Mouse (Mus musculus) forebrain, embryonic 10.5 days (tissue): ENCODE data around the gene AI837181. TPM values are rescaled to one million over a fixed set of nuclear protein-coding genes. Genes with fewer than 3 reads are reported as not detected.
A peak's percentile ranks its signal among the peaks of the same experiment; 100 is the strongest.
"Not testable (repeated sequence)": the region's sequence is repeated elsewhere in the genome, so short reads cannot be mapped to it uniquely, and the experiment has no call there.

Experiments
- DNase-seq: peaks from one replicate; pipeline ENCODE4 v3.0.0-alpha.2; 2017; ENCODE audit warnings: low spot score; ENCODE audit errors: extremely low spot score
- H3K27ac ChIP-seq: fragments of 300-500 bp; sonication (generic); 2 replicates; pipeline ENCODE4 v1.5.1; 2016; ENCODE audit warnings: mild to moderate bottlenecking
- H3K27me3 ChIP-seq: fragments of 300-500 bp; sonication (generic); 2 replicates; pipeline ENCODE4 v1.6.1; 2016; ENCODE audit warnings: mild to moderate bottlenecking; ENCODE audit not compliant: poor library complexity, severe bottlenecking
- H3K36me3 ChIP-seq: fragments of 300-500 bp; sonication (generic); replicated peaks from 2 replicates; pipeline ENCODE4 v1.6.1; 2016; ENCODE audit warnings: mild to moderate bottlenecking, moderate library complexity
- H3K4me1 ChIP-seq: fragments of 300-500 bp; sonication (generic); 2 replicates; pipeline ENCODE4 v1.6.1; 2016
- H3K4me3 ChIP-seq: fragments of 300-500 bp; sonication (generic); 2 replicates; pipeline ENCODE4 v1.5.1; 2016; ENCODE audit warnings: mild to moderate bottlenecking, moderate library complexity
- H3K9me3 ChIP-seq: fragments of 300-500 bp; sonication (generic); 2 replicates; pipeline ENCODE4 v1.6.1; 2016; ENCODE audit warnings: mild to moderate bottlenecking, moderate library complexity
- WGBS: fragments of 180-500 bp; shearing (Covaris S2); methylation state at CpG from one replicate; pipeline ENCODE4 v1.1.7; 2016; 5-methylcytosine and 5-hydroxymethylcytosine counted together
- polyA plus RNA-seq: library from polyadenylated mRNA; unstranded; fragments of >200 nt; fragmentation: Nextera tagmentation; extraction: Ambion mirVana; gene quantifications from 2 replicates; pipeline ENCODE4 v1.2.1, GENCODE M21; 2016

The AI837181 gene
- polyA plus RNA-seq = 42.2 and 42.3 TPM in 2 replicates

DNA sequence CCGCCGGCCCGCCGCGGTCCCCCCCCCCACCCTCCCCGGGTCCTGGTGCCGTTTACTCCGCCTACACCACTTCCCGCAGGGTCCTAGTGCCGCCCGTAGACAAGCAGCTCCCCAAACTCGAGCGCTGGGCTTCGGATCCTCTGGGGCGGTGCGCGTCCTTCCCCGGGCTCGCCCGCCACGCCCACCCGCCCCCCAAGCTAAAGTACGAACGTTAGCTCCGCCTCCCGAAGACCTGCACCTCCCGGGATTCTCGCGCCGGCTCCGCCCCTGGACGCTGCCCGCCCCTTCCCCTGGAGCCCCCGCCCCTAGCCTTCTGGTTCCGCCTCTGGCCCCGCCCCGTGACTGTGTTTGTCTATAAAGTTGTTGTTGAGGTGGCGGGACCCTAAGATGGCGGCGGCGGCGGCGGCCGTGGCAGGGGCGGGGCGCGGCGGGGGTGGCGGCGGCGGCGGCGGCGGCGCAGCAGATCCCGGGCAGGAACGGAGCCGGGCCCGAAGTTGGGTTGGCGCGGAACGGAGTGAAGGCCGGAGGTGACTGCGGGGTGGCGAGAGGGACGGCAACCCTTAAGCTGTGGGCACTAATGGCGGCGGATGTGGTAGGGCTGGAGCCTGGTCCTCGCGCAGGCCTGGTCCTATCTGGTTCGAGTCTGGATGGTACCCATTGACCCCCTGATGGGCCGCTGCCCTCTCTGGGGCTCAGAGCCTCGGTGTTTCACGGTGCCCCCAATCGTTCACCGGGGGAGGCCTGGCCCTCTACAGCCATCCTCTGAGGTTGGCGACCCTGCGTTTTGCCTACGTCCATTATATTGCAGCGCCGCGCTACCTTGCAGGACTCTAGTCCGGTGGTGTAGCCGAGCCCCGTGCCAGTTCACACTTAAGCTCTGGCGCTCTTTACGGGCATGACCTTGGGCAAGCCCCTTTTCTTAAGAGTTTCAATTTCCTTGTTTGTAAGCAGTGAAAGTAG, at the start of gene AI837181, which contains the start of gene Drap1:
AI837181 (plus strand) TSS at position 363 of the 960 bp plus-strand sequence.
Drap1 (minus strand) TSS at position 198 of the 960 bp plus-strand sequence.
- H3K4me1 ChIP-seq = peaks cover 46% of the 10 kb centered on the region
- under 1% methylated on average over 84 of the region's 87 CpGs for WGBS
- peaks cover 65% of the 10 kb centered on the region for H3K36me3 ChIP-seq
- no peaks in the 10 kb centered on the region for H3K27me3 ChIP-seq
- H3K27ac ChIP-seq = peak within 1 kb of the TSS; percentile 97
- H3K4me3 ChIP-seq = peak within 1 kb of the TSS; percentile 86
- H3K9me3 ChIP-seq = no peaks in the 10 kb centered on the region
- peak; percentile 97 for DNase-seq

DNA sequence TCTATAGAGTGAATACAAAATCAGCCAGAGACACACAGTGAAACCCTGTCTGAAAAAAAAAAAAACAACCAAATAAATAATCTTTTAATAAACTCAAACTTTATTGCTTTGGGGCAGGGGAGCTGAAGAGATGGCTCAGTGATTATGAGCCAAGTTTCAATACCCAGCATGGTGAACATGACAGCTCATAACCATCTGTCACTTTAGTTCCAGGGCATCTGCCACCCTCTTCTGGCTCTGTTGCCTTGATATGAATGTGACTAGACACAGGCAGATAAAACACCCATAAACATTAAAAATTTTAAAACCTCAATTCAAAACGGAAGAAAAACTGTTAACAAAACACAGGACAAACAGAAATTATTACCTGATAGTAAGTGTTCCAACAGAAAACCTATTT, 47.5 kb upstream of the AI837181 start:
- peaks cover 90% of the 10 kb centered on the region for H3K36me3 ChIP-seq

DNA sequence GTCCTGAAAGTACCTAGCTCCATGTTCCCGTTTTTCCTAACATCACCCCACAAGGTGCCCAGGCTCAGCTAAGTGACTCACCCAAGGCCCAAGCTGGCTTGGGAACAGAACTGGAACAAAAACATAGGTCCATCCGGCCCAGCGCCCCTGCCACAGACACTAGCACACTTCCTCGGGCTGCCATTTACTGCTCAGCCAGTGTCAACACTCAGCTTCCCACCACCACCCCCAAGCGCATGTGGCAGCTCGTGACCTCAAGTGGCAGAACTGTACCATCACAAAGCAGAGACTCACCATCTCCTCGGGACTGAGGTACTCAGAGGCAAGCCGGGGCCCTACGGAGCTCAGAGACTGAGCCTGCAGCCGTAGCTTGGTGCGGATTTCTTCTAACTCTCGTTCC, 41.6 kb upstream of the AI837181 start:
- Histone ChIP-seq H3K27ac (no peak overlapping the region), H3K27me3 (no peaks in the 10 kb centered on the region), H3K9me3 (no peaks in the 10 kb centered on the region), H3K4me1 (peaks cover 17% of the 10 kb centered on the region), H3K36me3 (peaks cover 82% of the 10 kb centered on the region), H3K4me3 (no peak overlapping the region)
- WGBS = 95% methylated on average over 12 of the region's 12 CpGs
- DNase-seq = no peak

More for the DNA sequence above, 47.5 kb upstream of the AI837181 start:
- Histone ChIP-seq H3K27ac (no peak overlapping the region), H3K9me3 (no peaks in the 10 kb centered on the region), H3K4me3 (no peak overlapping the region), H3K4me1 (no peaks in the 10 kb centered on the region), H3K27me3 (no peaks in the 10 kb centered on the region)
- no peak for DNase-seq
- 89% methylated on average over 1 of the region's 1 CpGs for WGBS

DNA sequence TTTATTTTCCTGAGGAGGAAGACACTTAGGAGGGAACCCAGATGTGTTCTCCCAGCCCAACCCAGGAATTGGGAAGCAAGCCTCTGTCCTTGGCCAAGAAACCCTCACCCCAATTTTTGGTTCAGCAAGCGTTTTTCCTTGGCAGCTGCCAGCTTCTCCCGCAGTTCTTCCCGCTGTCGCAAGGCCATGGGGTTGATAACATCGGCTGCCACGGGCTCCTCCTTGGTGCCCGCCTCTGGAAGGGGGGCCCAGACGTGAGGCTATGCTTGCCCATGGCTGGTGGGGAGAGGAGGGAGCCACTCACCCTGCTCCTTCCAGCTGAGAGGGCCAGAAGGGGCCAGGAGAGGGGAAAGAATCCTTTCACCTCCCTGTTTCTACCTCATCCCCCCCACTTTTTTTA, 40.2 kb upstream of the AI837181 start:
- no peak for DNase-seq
- H3K4me3 ChIP-seq = no peak overlapping the region
- no peak overlapping the region for H3K27ac ChIP-seq
- H3K9me3 ChIP-seq = no peaks in the 10 kb centered on the region
- H3K27me3 ChIP-seq = no peaks in the 10 kb centered on the region
- 92% methylated on average over 8 of the region's 8 CpGs for WGBS
- H3K4me1 ChIP-seq = peaks cover 25% of the 10 kb centered on the region
- peaks cover 68% of the 10 kb centered on the region for H3K36me3 ChIP-seq

DNA sequence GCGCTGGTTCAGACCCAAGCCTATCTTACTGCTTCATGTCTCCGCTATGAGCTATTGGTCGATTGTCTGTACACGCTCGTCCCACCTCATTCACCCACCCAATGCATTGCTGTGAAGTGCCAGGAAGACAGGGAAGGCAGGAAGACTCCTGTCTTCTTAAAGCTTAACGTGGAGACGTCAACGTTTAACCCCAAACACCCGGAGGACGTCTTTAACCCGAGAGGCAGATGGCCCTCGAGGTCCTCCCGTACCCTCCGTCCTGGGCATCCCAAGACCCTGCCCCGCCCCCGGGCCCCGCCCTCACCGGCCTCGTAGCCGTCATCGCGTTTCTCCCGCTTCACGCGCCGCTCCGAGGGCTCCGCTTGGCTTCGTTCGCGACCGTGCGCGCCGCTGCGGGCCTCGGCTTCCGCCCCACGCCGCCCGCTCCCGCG, 36.9 kb upstream of the AI837181 start:
- peaks cover 35% of the 10 kb centered on the region for H3K36me3 ChIP-seq
- H3K27ac ChIP-seq = peak overlapping the region; percentile 93
- H3K4me1 ChIP-seq = peaks cover 39% of the 10 kb centered on the region
- under 1% methylated on average over 43 of the region's 43 CpGs for WGBS
- no peaks in the 10 kb centered on the region for H3K27me3 ChIP-seq
- DNase-seq = peak; percentile 39
- H3K9me3 ChIP-seq = no peaks in the 10 kb centered on the region
- peak overlapping the region; percentile 100 for H3K4me3 ChIP-seq

DNA sequence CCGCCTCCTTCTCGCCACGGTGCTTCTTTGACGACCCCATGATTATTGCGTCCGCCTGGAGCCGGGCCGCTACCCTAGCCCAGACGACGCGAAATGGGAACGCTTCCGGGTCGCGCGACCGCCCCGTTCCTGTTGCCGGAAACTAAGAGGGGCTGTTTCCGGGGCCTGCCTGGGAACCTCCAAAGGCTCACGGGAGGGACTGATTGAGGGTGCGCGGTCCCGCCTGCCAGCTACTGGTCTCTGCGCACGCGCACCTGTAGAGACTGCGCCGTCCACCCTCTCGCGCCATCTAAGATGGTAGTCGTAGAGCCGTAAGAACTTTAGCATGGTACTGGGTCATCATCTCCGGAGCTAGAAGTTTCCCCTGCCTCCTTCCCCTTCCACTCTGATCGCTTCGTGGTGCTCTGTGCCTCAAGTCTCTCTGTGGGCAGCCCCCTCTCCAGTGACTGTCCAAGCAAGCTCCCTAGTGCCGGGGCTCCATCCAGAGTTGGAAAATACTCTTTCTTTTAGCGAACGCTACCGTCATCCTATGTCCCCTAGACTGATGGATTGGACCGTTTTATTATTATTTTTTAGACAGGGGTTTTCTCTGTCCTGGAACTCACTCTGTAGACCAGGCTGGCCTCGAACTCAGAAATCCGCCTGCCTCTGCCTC, 36.2 kb upstream of the AI837181 start, which contains the start of gene Sart1:
Sart1 (minus strand) TSS at position 116 of the 655 bp plus-strand sequence.
- peak within 1 kb of the TSS; percentile 100 for H3K4me3 ChIP-seq
- H3K4me1 ChIP-seq = peaks cover 39% of the 10 kb centered on the region
- peak within 1 kb of the TSS; percentile 93 for H3K27ac ChIP-seq
- DNase-seq = peak; percentile 95
- H3K9me3 ChIP-seq = no peaks in the 10 kb centered on the region
- H3K36me3 ChIP-seq = peaks cover 28% of the 10 kb centered on the region
- H3K27me3 ChIP-seq = no peaks in the 10 kb centered on the region
- 3% methylated on average over 43 of the region's 43 CpGs for WGBS

DNA sequence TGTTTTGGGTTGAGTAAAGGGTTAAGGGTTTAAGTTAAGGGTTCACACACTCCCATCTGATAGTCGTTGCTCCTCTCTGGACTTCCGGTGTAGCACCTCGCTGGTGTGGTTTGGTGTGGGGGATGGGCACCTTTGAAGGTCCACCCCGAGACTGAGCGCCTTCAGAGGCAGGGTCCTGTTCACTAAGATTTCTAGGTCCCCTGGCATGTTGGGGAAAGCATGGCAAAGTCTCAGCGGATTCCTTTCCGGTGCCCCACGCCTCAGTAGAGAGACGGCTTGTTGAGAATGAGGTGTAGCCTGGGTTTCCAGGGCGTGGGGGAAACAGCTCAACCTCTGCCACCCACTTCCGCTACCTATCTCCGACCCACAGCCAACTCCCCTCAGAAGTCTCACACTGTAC, 35.3 kb upstream of the AI837181 start:
- no peaks in the 10 kb centered on the region for H3K27me3 ChIP-seq
- peak overlapping the region; percentile 93 for H3K27ac ChIP-seq
- peaks cover 40% of the 10 kb centered on the region for H3K4me1 ChIP-seq
- H3K4me3 ChIP-seq = peak overlapping the region; percentile 100
- H3K9me3 ChIP-seq = no peaks in the 10 kb centered on the region
- H3K36me3 ChIP-seq = peaks cover 19% of the 10 kb centered on the region
- DNase-seq = no peak
- WGBS = 59% methylated on average over 12 of the region's 12 CpGs

DNA sequence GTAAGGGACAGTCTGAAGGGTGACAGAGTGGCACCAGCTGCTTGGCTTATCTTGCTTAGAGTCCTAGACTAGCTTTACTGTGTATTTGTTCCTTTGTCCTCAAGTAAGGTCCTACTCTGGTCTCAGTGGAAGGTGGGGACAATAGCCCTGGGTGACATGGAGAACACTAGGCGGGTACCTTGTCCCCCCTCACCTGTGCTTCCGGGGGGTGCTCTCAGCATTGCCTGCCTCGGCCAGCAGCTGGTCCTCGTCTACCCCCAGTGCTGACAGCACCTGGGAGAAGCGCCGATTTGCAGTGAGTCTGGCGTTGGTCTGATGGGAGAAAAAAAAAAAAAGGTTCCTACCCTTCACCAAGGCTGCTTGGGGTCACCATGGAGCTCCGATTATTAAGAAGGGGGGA, 34.5 kb upstream of the AI837181 start:
- Histone ChIP-seq H3K36me3 (peaks cover 11% of the 10 kb centered on the region), H3K27ac (peak overlapping the region; percentile 93; the same call in 1 of the 2 replicates), H3K4me1 (peaks cover 45% of the 10 kb centered on the region), H3K27me3 (no peaks in the 10 kb centered on the region), H3K9me3 (no peaks in the 10 kb centered on the region), H3K4me3 (peak overlapping the region; percentile 100)
- no peak for DNase-seq
- 91% methylated on average over 8 of the region's 8 CpGs for WGBS

DNA sequence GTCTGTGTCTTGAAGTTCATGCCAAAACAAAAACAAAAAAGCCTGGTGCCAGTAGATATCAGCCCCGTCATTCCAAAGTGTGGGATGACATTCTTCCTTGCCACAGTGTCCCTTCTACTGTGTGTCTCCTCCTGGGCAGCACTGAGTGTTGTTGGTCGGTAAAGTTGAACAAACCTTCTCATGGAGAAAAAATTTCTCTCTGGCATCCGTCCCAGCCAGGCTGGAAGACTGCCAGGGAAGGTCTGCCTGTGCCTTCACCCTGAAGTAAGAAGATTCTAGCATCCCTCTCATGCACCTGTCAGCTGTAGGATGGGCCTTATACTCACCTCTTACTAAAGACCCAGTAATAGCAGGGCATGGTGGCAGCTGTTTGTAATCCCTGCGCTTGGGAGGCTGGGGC, 32.1 kb upstream of the AI837181 start:
- peaks cover 32% of the 10 kb centered on the region for H3K4me1 ChIP-seq
- H3K9me3 ChIP-seq = no peaks in the 10 kb centered on the region
- H3K27ac ChIP-seq = no peak overlapping the region
- DNase-seq = no peak
- 84% methylated on average over 4 of the region's 4 CpGs for WGBS
- H3K27me3 ChIP-seq = no peaks in the 10 kb centered on the region
- no peaks in the 10 kb centered on the region for H3K36me3 ChIP-seq
- H3K4me3 ChIP-seq = no peak overlapping the region

DNA sequence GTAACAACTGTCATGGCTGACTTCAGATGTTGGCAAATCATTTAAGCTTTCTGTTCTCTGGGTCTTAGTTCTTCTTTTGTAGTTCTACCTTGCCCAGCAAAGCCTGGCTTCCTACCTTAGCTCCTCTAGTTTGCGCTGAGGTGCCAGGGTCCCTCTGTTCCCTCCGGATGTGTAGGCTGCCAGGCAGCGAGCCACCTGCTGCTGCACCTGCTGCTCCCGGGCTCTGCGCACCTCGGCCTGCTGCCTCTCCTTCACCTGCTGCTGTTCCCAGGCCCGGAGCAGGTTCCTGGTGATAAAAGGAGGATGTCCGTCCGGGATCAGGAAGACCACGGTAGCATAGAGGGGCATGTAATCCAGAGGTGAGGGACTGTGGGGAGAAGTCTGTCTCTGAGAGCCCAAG, 30.8 kb upstream of the AI837181 start:
- DNase-seq = no peak
- WGBS = 61% methylated on average over 10 of the region's 10 CpGs
- Histone ChIP-seq H3K36me3 (no peaks in the 10 kb centered on the region), H3K4me3 (no peak overlapping the region), H3K27me3 (no peaks in the 10 kb centered on the region), H3K27ac (no peak overlapping the region), H3K4me1 (peaks cover 28% of the 10 kb centered on the region), H3K9me3 (no peaks in the 10 kb centered on the region)

DNA sequence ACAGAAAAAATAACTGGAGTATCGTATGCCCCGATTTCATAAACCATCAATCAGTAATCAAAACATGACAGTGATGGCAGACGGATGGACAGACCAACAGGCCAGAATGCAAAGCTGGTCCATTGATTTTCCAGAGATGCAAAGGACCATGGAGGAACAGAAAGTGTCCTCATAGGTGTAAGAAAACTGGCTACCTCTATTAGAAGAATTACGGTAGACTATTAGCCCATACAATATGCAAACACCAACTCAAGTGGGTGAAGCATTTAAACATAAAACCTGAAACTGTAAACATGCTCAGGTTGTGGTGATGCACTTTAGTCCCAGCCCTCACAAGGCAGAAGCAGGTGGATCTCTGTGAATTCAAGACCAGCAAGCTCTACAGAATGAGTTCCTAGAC, 29.6 kb upstream of the AI837181 start:
- Histone ChIP-seq H3K4me3 (no peak overlapping the region), H3K4me1 (peaks cover 16% of the 10 kb centered on the region), H3K9me3 (no peaks in the 10 kb centered on the region), H3K36me3 (no peaks in the 10 kb centered on the region), H3K27ac (no peak overlapping the region), H3K27me3 (no peaks in the 10 kb centered on the region)
- 66% methylated on average over 4 of the region's 4 CpGs for WGBS
- no peak for DNase-seq

DNA sequence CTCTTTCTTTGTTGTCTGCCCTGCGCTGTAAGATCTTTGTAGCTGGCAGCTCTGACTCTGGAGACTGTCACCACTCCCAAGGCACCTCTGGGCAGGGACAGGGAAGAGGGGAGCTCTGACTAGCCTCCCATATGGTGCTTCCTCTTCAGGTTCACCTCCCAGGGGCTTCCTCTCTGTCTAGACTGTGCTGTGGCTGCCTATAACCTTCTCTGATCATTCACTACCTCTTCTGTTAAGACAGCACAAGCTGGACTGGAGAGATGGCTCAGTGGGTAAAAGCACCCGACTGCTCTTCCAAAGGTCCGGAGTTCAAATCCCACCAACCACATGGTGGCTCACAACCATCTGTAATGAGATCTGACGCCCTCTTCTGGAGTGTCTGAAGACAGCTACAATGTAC, 23.9 kb upstream of the AI837181 start:
- H3K27me3 ChIP-seq, H3K9me3 ChIP-seq, H3K4me1 ChIP-seq, H3K4me3 ChIP-seq, DNase-seq, H3K36me3 ChIP-seq, H3K27ac ChIP-seq: not testable (repeated sequence)
- 77% methylated on average over 4 of the region's 4 CpGs for WGBS

DNA sequence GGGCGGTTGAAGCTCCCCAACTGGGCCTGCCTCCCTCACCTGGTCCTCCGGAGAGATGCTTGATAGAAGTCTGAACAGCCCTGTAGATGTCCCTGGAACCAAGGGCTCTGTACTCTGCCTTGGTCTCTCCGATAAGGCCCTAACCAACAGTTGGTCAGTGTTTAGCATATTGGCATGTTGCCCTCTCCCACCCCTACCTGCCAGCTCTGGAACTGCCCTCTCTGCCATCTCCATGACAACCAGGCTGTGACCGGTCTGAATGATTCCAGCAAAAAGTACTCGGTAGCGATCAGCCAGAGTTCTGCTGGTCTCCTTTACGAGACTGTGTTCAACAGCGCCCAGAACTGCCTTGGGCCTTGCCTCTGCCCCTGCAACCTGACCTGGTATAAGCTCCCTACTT, 22.7 kb upstream of the AI837181 start, which contains the start of gene Tsga10ip:
Tsga10ip (minus strand) TSS at position 234 of the 400 bp plus-strand sequence.
- DNase-seq = no peak
- H3K4me3 ChIP-seq = no peak within 1 kb of the TSS
- WGBS = 81% methylated on average over 8 of the region's 8 CpGs

More for the DNA sequence above, 22.7 kb upstream of the AI837181 start, which contains the start of gene Tsga10ip:
- no peaks in the 10 kb centered on the region for H3K9me3 ChIP-seq
- H3K27ac ChIP-seq = no peak within 1 kb of the TSS
- H3K36me3 ChIP-seq = no peaks in the 10 kb centered on the region
- peaks cover 9% of the 10 kb centered on the region for H3K4me1 ChIP-seq
- H3K27me3 ChIP-seq = no peaks in the 10 kb centered on the region
